Mouse (Mus musculus): ENCODE measurements at regions not wholly inside any gene's neighbourhood (a gene's known extent, or its start where the extent isn't known, plus 50 kb on each side); places are given as distances from the start of the nearest gene placed in this dataset.

GRCm38 (mm10) chr9:46392641-46393321 lies 73.0 kb upstream of the 4931429L15Rik start:
- peak; percentile 22 to 49 for DNase-seq (ENCODE audit: low spot score in 2 of 2)

- no peak for DNase-seq (ENCODE audit: low spot score in 2 of 2)
These were observed 70.0 kb upstream of the 4931429L15Rik start for GRCm38 (mm10) chr9:46389741-46390140.

GRCm38 (mm10) chr9:46388677-46389676 lies 69.2 kb upstream of the 4931429L15Rik start:
- DNase-seq (ENCODE audit: low spot score in 2 of 2), result peak; percentile 57 to 62

- no peak for DNase-seq (ENCODE audit: low spot score in 2 of 2)
These were observed 66.5 kb upstream of the 4931429L15Rik start for GRCm38 (mm10) chr9:46386333-46386732.

GRCm38 (mm10) chr9:46381342-46381741 lies 61.6 kb upstream of the 4931429L15Rik start:
- no peak for DNase-seq (ENCODE audit: low spot score in 2 of 2)

GRCm38 (mm10) chr9:46379453-46379852 lies 59.7 kb upstream of the 4931429L15Rik start:
- no peak for DNase-seq (ENCODE audit: low spot score in 2 of 2)

GRCm38 (mm10) chr9:46378339-46378738 lies 58.6 kb upstream of the 4931429L15Rik start:
- DNase-seq (ENCODE audit: low spot score in 2 of 2), result no peak
